Mouse (Mus musculus): ENCODE measurements at regions not wholly inside any gene's neighbourhood (a gene's known extent, or its start where the extent isn't known, plus 50 kb on each side); places are given as distances from the start of the nearest gene placed in this dataset.
"Not testable (repeated sequence)": the region's sequence is repeated elsewhere in the genome, so short reads cannot be mapped to it uniquely, and the experiment has no call there.

DNA sequence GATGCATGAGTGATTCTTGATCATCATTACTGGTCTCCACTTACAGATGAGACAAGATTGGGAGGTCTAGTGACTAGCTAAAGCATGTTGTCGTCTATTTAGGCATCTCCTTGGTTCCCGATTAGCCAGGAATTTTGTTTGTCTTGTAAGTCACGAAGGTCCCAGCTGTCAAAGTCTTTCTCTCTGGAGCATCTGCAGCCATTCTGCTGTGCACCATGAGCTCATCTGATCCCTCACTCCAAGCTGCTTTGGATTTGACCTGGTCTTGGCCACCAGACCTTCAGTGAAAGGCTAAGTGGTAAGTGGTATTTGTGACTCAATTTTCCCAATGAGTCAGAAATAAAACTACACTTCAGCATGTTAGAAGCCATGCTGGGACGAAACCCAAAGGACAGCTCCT, 53.3 kb upstream of the Creb5 start:
- DNase-seq (ENCODE audit: low spot score in 2 of 2): no peak

DNA sequence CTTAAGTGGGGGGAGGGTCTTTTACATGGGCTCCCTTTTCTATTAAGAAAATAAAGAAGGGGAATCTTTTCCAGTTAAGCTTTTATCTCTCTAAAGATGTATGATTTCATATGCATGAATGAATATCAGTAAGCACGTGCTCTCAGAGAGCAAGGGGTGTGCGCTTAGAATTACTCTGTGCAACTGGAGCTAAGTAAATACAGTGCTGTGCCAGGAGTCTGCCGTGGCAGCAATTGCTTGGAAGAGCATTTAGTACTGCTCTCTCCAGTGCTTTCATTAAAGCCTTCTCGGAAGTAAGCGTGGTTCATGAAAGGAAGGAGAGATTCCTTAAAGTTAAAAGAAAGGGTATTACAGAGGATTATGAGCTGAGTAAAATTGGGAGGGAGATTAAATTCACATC, 54.5 kb upstream of the Creb5 start:
- DNase-seq (ENCODE audit: low spot score in 2 of 2): no peak

DNA sequence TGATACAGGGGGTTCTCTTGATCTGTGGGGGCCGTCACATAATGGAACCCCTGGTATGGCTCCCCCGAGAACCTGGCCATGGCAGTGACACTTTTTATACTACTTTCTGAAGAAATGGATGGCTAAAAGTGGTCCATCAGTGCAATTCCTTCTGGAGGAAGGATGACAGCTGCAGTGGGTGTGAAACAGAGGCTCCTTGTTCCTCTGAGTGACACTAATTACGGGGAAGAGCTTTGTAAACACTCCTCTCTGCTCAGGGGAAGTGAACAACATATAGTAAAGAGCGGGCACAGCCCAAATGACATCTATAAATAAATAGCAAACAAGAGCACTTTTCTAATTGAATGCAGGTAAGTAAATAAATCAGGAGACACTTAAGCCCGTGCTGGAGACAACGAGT, 57.7 kb upstream of the Creb5 start:
- DNase-seq (ENCODE audit: low spot score in 2 of 2): no peak

DNA sequence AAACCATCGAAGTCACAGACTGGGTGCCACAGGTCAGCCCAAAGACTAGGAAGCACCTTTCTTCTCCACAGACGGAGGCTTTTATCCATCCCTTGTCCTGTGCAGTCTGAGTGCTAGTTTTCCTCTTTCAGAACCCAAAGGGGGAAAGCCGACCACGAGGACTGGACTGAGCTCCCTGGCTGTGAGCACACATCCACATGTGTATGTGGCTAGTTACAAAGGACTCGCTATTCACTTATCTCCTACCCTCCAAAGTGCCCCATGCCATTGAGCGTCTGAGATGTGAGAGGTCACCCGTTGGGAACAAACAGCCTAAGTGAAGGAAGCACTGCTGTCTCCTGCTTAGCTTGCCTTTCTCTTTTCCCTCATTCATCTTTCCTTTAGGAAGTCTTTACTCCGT, 65.0 kb upstream of the Creb5 start:
- no peak for DNase-seq (ENCODE audit: low spot score in 2 of 2)

DNA sequence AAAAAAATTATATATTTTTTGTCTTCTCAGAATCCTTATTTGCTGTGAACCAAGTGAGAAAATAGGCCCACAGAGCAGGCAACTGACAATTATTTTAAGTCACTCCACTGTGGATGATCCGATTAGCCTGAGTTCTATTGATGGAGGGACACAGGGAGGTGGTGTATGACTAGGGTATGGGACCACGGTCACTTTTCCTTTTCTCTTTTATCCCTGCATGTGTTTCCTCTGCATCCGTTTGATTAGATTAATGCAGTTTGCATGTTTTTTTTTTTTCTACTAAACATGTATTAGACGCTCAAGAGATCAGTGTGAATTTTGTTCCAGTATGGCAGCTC, 65.4 kb upstream of the Creb5 start:
- DNase-seq (ENCODE audit: low spot score in 2 of 2): no peak

DNA sequence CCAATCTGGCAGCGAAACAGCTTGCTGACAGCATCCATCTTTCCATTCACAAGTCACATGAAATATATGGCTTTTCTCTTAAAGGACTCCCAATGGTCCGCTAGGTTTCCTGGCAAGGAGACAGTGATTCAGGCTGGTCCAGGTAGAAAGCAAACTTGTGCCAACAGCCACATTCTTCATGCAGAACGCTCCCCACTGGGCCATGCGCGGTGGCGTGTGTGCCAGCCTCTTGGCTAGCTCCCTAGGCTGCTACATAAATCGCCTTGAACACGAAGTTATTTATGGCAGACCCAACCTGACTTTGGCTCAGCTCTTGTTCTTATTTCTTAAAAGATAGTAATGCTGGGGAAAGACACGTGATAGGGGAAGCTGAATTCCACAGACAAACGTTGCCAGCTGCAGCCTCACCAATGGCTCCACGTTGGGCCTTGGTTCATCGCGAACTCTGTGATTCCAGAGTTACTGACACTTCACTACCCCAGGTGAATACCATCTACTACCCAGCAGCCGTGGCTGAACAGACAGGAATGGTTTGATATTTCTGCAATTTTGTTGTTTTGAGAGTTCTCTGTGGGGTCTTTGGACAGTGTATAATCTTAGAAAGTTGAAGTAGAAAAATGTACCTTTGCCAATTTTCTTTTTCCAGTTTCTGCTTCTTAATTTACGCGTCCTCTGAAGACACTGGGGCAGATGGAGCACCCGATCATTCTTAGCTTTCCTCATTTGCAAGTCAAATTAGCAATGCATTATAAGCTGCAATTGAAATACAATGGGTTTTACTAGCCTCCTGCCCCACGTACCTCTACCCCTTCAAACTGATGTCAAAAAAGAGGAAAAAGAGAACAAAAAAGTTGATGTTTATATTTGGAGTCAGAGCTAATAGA, 66.0 kb upstream of the Creb5 start:
- no peak for DNase-seq (ENCODE audit: low spot score in 2 of 2)

DNA sequence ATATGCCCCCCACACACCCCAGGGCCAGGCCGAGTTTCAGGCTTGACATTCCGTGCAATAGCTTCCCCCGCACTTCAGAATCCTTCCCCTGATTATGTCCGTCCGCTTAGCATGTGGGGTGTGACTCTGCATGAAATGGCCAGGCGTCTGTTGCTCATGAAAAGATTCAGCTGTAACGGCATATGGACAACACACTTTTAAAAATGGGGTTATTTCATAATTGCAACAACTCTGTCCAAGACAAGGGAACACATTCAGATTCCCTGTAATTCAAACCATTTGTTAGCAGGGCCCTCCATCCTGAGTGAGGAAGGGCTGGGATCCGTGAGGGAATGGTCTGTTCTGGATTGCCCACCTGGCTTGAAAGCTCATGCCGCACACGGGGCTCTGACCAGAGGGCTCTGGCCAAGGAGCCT, 68.2 kb upstream of the Creb5 start:
- DNase-seq (ENCODE audit: low spot score in 2 of 2): no peak

DNA sequence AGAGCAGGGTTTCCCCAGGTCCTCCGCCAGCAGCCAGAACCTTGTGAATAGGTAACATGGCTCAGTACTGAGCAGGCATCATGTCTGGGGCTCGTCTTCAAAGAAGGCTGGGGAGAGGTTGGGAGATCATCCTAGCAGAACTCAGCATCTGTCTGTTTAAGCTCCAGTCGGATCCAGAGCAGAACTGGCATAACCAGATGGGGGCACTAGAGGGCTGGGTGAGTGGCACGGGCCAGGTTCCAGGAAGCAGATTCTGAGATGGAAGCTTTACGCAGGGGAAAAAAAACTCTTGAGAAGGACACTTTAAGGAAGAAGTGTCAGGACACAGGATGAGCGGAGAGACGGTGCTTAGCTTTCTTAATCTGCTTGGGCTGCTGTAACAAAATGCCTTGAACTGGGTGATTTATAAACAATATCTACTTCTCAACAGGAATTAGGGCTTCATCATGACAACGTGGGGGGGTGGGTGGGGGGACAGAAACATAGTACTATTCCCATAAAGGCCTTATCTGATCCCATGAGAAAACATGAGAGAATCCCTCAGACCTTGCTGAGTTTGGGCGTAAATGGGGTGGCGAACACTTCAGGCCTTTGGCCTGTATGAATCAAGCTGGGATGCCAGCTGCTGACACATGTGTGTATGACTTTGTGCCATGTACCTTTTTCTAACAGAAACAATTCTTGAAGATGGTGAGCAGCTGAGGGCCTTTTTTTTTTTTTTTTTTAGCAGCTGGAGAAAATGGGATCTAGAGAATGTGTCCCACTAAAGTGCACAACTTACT, 69.6 kb upstream of the Creb5 start:
- DNase-seq (ENCODE audit: low spot score in 2 of 2): peak; percentile 52 to 66

DNA sequence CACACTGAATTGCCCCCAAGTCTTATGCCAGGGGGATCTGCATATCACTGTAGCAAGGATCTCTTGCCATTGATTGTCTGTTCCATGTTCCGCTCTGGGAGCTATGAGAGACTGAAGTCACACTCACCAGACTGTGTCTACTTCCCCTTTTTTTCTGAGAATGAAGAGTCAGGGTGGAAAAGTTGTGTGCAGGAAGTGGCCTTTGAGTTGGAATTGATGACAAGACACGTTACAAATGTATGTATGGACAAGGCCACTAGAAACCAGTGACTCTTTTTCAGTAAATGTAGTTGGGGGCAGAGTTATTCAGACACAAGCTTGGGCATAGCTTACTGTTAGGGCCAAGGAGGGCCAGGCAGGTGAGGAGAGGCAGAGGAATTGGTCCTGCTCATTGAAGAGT, 70.4 kb upstream of the Creb5 start:
- no peak for DNase-seq (ENCODE audit: low spot score in 2 of 2)

DNA sequence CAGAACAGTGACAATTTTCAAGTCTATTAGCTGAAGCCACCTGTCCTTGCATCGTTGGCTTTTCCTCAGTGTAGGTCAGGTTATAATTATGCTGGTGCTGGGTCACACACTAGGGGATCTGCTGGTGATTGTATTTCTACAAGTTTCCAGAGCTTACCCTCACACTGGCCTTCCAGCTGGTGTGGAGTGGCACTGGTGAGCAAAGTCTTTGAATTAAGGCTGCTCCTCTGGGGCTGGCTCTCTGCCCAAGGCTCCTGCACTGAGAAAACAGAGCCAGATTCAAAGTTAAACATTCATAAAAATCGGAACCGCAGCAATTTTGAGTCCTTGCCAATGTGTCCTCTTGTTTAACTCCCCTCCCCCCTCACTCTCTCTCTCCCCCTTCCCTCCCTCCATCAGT, 75.7 kb upstream of the Creb5 start:
- DNase-seq (ENCODE audit: low spot score in 2 of 2): peak; percentile 51 to 56

DNA sequence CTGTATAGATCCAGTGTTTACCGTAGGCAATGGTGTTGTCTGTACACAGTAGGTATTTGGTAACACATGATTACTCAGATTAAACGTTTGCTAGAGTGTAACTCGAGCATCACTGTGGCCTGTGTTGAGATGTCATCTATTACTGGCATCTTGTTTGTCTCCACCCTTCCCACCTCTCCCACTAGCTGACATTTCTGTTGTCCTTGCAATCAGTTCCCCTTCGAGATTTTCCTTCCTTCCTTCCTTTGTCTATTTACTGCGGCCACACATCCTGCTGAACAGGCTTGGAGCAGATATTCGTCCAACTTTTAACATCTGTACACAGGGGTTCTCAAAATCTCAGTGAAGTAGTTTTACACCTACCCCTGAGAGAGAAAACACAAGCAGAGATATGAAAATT, 77.7 kb upstream of the Creb5 start:
- DNase-seq (ENCODE audit: low spot score in 2 of 2): no peak

DNA sequence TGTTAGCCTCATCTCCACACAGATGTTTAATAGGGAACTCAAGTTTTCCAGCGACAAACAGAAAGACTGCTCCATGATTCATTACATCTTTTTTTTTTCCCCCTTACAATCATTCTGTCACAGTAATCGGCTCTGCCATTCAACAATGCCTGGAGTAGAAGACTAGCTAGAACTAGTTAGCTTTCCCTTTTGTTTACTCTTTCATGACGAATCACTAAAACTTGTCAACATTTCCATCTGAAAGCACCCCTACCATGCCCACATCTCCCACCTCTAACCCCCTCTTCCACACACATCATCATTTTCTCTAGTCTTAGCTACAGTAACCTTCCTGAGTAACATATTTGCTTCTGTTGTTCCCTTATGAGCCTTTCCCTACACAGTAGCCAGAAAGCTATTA, 78.6 kb upstream of the Creb5 start:
- no peak for DNase-seq (ENCODE audit: low spot score in 2 of 2)

DNA sequence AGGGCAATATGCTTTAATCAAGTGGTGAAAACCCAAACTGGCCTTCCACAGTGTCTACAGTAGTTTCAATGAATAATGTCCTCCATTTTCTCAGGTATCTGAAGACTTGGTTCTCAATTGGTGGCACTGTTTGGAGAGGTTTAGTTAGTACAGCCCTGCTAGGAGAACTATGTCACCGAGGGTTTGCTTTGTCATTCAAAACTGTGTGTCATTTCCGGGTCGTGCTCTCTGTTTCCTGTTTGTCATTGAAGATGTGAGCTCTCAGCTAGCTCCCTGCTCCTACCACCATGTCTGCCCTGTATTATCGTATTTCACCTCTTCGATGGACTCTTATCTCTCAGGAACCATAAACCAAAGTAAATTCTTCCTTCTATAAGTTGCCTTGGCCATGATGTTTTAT, 79.3 kb upstream of the Creb5 start:
- no peak for DNase-seq (ENCODE audit: low spot score in 2 of 2)

DNA sequence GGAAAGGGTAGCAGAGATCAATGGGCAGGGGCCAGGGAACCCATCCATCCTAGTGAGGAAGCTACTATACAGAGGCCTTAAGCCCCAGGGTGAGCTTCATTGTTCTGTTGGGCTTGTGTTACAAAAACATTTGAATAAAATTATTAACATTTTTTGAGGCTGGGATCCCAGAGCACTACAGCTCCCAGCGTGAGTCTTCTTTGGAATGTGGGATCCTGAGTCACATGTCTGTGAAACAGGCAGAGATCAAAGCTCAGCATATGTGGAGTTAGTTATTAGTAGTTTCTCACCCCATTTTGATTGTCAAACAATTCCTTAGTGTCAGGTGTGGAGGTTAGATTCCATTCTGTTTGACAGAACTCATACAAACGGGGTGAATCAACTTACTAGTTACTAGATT, 79.7 kb upstream of the Creb5 start:
- no peak for DNase-seq (ENCODE audit: low spot score in 2 of 2)

DNA sequence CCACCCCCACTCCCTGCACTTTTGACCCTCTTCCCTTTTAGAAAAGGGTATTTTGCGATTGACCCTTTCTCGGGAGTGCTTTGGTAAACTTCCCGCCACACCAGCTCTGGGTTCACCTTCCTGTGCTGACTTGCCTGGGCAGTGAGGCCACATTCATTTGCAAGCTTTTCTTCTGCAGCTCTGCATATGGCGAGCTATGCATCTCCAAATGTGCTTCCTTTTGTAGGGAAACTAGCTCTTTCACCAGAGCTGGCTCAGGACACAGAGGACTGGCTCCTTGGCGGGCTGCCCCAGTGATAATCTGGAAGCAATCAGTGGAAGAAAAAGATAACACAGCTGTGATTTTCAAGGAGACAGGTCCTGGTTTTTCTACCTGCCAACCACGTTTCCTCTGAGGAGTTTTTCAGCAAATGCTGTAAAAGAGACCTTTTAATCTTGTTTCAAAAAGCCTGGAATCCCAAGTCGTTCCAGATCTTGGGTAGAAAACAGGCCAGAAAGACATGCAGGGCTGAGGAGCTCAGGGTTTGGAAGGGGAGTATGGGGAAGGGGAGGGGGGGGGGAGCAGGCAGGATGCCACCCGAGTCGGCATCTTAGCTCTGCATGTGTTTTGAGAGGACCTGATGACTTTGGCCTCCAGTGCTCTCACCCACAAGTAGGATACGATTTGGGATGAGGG, 85.7 kb upstream of the Creb5 start:
- DNase-seq (ENCODE audit: low spot score in 2 of 2): peak; percentile 47 to 54

DNA sequence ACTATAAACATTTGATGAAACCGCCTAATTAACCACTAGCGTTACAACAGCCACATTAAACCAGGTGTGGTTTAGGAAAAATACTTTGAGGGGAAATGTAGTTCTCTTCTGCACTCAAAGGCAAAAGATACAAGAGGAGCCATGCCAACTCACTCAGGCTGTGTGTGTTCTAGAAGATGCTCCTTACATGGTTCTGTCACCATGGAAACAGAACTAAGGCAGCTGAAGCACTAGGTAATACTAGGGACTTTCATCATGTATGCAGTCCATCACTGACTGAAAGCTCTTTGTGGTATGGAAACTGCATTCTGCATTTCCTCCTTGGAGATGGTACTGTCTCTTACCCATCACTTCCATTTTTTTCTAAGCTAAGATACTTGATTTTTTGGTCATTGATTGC, 87.6 kb upstream of the Creb5 start:
- no peak for DNase-seq (ENCODE audit: low spot score in 2 of 2)

DNA sequence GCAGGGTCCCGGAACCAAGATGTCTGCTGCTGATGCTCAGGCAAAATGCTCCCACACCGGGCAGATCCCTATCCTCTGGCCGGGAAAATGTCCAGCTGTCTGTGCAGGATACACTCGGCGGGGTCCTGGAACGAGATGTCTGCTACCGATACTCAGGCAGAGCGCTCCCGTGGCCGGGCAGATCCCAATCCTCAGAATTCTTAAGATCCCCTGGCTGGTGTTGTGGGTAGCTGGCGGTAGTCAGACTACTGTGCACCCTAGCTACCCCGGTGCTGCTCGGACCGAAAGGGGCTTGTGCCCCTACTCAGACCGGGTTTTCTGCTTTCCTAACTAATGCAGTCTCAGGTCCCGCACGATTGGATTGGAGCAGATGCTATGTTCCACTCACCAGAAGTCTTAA, 104.9 kb upstream of the Creb5 start:
- not testable (repeated sequence) for DNase-seq (ENCODE audit: low spot score in 2 of 2)

DNA sequence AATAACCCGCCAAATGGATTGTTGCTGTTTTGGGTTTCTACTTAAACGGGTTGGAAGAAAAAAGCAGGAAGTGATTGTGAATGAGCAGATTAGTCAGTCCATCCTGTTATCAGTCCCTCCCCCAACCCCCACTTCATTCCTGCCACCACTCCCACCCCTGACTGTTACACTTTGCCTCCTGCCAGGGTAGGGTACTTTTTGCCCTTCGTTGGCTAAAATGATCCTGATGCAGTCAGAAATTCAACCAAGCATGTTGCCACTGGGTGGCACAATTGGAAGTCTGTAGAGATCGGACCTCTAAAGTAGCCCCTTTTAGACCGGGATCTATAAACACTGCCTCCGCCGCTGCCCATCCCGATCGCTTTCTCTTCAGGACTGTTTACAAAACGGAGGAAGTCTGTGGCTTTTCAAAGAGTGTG, 96.0 kb upstream of the Jazf1 start:
- DNase-seq (ENCODE audit: low spot score in 2 of 2): peak; percentile 19 to 32

DNA sequence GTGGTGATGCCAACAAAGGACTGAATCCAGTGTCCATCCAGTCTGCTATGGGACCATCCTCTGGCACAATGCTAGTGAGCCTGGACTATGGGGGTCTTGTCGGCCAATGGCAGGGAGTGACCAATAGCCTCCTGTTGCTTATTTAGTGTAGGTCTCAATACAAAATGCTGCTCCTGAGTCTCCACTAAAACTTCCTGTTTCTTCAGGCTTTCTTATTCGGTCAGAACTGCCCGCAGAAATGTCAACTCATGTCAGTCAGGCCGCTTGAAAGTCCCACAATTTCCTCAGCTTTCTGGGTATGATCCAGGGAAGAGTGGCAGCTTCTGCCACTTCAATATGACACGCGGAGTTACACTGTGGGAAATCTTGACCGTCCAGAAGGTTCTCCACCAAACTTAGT, 94.7 kb upstream of the Jazf1 start:
- DNase-seq (ENCODE audit: low spot score in 2 of 2): no peak

DNA sequence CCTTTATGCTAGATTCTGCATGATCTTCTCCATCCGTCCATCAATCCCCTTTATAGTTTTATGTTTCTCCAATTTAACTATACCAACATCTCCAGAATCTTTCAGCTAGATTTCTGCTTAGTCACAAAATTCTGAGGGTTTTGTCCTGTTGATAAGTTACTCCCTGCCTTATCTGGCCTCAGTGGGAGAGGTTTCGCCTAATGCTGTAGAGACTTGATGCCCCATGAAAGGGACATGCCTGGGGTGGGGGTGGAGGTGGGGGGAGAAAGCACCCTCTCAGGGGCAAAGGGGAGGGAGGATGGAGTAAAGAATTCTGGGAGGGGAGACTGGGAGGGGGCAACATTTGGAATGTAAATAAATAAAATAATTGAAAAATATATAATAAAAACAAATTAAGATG, 93.2 kb upstream of the Jazf1 start:
- no peak for DNase-seq (ENCODE audit: low spot score in 2 of 2)

DNA sequence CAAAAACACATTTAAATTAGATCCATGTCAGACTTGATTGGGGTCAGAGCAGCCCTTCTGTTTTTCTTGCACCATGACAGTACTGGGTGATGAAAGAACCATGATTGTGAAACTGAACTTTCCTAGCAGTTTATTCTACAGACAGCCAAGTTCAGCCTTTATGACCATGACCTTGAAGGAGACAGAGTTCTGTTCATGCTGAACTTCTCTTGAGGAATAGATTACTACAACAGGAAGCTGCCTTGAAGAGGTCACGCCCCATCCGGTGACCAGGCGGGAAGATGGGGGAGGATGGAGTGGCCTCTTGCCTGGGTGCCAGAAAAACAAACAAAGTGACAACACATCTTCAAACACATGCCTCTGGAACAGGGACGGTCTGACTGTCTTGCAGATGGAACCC, 86.2 kb upstream of the Jazf1 start:
- DNase-seq (ENCODE audit: low spot score in 2 of 2): no peak

DNA sequence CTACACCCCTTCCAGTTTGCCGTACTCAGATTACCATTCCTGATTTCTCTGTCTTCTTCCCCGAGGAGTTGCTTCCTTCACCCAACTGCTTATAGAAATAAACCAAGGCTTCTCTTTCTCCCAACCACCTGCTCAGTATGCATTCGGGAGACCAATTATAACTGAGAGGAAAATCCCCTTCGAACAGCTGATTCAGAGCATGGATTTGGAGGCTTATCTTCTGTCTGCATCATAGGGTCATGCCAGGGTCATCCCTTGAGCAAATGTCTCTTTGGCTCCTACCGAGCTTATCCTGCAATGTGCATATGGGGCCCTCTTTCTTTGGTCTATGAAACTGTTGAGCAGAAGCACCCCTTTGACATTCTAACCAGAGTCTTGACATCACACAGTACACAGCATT, 79.0 kb upstream of the Jazf1 start:
- DNase-seq (ENCODE audit: low spot score in 2 of 2): no peak
